Mouse (Mus musculus) embryo, embryonic 9.5 days (tissue): ENCODE results near the gene Car5a.

Experiments used
- DNase-seq: peaks from one replicate; pipeline ENCODE4 v3.0.0-alpha.2; 2017; ENCODE audit errors: extremely low spot score

Gene Car5a

DNA sequence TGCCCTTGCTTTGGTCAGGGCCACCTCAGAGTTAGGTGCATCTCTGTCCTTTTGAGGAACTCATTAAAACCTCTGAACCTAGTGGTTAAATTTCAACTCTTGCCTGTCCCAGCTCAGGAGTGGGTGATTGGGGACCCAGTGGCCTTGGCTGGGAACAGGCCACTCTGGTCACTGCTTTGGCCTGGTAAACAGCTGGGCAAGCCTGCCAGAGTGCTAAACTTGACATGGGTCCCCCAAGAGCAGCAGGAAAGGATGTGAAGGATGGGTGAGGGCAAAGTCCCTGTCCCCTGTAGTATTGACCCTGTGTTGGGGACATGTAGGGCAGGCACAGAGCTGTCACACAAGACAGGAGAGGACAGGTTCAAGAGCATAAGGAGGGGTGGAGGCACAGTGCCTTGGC lies at the start of gene Car5a:
Gene Car5a (minus strand): TSS at position 74 of the 400 bp plus-strand sequence.
- no peak for DNase-seq

DNA sequence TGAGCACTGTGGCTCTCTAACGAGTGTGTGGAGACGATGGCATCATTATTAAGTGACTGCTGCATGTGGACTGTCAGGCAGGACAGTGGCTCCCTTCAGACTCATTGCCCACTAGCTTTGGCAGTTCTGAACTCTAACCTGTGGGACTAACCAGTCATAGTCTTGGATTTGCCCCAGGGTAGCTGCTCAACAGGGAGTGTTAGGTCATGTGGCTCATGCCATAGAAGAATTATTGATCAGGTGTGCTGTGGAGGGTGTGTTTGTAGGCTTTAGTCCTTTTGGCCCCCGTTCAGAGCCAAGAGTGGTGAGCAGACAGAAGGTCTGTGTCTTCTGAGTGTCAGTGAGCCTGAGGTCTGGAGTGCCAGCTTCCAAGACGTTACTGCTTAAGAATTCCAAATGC lies 48.2 kb upstream of the Car5a start:
- no peak for DNase-seq

DNA sequence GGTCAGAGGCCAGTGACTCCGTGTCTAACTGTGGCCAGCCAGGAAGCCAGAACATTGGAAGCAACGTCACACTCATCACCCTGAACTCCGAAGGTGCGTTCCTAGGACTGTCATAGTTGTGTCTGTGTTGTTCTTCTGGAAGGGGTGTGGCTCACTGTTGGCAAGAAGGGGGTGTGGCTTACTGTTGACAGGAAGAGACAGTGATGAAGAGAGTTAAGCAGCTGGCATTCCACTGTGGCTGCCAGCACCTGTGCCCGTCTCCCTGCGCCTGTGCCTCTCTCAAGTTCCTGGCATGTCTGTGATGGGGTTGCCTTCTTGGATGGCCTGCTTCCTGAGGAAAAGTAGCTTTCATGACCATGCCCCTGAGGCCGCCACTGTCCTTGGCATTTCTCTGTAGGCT lies 46.9 kb upstream of the Car5a start:
- DNase-seq: no peak

DNA sequence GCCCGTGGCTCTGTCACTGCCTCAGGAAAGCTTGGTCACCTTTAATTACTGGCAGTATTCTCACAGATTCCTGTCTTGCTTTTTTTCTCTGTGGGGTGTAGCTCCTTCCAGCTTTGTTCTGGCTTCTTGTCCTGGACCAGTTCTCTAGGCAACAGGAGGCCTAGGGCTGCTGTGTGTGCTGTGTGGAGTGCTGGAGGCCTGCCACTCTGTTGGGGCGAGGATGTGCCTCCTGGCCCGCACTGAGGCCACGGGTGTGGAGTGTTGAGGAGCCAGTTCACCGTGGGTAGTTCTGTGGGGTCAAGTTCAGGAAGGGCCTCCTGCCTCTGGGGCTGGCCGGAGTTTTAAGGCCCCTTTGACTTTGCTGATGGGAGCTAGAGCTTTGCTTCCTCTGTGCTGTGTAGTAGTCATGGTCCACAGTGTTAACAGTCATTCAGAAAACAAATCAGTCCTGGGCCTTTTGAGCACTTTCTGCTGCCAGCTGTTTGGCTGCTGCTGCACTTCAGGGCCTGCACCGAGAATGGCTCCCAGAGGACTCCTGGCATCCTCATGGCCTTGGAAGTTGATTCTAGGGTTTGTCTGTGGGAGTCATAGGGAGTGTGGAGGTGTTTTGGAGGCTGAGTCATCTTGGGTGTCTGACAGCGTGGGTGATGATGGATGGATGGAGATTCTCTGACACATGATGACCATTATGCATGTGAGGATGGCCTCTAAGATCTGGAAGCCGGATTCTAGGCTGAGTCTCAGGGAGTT lies 46.0 kb upstream of the Car5a start:
- DNase-seq: no peak

DNA sequence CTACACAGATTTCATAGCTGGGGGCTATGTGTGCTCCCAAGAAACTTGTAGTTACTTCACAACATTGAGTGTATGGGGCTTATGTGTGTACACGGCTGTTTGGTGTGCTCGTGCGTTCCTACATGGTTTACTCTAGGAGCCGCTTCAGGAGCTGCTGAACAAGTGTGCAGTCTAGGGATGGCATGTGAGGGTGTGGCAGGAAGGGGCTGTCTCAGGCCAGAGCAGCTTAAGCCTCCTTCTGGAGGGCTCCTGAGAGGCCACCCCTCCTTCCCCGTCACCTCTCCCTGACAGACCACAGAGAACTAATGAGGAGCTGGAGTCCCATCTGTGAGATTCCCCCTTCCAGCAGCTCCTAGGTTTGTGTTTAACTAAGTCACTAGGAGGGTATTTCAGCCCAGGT lies 43.2 kb upstream of the Car5a start:
- DNase-seq: no peak

DNA sequence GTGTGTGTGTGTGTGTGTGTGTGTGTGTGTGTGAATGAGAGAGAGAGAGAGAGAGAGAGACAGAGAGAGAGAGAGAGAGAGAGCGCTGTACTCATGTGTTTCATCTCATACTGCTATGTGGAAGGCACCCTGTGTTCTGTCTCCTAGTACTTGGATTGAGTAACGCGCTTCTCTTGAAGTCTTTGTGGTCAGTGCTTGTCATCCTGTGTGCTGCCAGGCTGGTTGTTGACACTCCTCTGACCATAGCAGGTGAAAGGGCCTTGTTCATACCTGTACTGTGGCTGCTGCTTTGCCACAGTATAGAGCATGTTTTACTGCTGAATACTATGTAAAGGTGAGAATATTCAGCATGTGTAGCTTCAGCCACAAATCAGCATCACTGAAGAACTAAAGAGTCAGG lies 41.0 kb upstream of the Car5a start:
- DNase-seq: no peak

DNA sequence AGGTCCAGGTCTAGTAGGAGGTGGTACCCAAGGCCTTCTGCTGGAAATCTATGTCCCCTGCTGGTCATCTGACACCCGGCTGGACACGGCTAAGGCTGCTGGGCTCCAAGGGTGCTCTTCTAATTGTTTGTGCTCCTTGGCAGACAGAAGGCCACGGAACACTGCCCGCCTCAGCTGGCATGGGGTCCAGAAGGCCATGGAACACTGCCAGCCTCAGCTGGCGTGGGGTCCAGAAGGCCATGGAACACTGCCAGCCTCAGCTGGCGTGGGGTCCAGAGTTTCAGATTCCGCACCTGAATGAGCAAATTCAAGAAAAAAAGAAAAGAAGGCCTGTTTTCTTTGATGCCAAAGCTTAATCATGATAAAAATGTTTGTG lies 36.8 kb upstream of the Car5a start:
- DNase-seq: no peak

DNA sequence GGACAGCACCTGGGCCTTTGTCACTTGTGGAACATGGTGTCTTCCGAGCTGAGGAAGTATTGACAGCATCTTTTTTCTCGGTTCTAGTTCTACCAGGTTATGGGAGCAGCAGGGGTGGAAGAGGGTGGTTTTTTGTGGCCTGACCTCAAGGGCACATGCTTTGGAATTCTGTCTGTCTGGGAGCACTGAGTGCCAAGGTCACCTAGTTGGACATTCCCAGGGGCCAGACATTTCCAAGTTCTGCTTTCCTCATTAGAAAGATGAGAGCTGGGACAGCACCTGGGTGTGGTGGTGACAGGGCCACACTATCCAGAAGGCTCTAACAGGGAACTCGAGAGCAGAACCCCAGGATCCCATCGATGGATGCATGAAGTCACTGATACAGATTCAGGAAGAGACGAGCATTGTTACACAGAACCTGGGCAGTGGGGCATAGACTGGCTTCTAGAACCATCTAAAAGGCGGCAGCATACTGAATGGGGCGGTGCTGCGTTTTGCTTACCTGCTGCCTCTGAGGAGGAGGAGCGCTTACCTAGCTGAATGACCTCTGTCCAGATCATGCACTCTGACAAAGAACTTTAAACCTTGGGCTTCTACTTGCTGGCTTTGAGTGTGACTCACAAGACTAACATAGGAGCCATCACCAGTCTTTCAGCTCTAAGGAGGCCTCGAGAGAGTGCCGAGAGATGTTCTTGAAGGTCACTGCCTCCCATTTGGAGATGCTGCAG lies 36.3 kb upstream of the Car5a start:
- DNase-seq: no peak

DNA sequence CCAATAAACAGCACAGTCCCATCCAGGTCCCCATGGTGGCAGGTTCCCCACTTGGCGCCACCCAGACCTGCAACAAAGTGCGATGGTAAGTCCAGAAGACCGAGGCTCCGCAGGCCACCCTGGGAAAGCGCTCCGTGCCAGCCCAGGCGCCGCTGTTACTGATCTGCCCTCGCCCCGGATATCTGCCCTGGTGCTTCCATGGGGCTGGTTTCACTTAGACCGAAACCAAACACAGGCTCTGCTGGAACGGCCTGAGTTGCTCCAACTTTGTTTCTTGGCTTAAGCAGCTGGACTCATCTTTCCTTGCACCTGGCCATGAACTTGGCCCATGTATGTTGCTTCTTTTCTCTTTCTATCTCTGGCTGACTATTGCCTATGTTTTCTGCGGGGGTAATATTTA lies 34.0 kb upstream of the Car5a start:
- no peak for DNase-seq

DNA sequence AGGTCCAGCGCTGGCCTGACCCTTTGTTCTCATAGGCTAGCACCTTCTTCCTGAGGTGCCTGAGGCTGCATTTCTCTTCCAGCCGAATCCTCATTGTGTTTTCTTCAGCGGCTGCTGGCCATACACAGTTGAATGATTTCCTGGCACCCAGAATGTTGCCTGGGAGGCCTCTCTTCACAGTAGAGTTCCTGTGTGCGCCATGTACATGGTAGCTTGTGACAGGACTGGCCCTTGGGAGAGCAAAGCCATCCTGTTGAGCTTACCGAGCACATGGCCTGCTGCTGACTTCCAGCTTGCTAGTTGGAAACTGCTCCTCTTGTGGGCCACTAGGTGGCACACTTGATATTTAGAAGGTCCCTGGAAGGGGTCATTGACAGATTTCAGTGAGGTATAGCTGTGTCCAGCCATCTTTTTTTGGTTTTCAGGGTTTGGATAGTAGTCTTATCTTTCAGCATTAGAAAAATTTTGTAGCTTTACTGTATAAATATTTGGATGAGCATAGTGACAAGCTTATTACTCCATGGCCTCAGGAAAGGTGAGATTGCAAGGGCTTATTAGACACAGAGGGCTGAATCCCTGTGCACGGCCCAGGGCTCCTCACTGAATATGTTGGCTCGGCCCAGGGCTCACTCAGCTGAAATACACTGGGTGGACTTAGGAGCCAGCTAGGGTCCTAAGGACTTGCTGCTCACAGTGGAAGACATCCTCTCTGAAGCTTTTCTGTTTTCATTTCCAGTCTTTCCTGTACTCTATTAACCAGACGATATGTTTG lies 33.3 kb upstream of the Car5a start:
- peak; percentile 49 for DNase-seq

DNA sequence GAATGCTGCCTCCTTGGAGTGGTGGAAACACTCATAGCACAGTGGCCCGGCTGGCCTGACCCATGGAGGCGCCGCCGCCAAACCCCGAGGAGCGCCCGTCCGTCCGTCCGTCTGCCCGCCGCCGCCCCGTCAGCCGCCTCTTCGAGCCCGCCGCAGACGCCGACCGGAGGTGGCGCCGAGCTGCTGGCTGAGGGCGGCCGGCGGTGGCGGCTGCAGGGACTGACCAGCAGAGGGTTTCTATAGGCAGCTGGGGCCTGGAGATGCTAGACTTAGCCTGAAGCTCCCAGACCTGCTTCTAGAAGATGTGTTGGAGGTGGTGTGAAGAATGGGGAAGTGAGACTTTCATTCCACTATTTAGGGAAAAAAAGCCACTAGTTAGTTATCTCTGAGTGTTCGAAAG lies 29.2 kb upstream of the Car5a start:
- no peak for DNase-seq

DNA sequence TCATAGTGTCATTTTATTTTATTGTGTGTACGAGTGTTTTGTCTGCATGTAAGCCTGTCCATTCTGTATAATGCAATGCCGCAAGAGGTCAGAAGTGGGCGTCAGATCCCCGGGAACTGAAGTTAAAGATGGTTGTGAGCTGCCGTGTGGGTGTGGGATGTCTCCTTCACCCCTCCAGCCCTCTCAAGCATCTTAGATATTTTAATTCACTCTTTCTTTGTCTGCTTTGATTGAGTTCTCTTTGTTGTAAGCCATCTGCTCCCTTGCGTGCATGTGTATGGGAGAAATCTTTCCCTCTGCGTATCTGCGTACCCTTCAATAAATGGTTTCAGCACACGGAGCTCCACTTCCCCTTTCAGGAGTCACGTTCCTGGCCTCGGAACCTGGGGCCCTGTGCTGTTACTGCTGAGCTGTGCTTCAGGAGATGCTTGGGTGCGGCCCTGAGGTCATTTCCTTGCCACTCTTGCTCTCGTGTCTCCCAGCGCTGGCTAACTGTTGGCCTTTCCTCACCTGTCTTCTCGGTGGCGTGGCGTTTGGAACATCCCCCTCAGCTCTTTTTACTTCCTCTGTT lies 26.9 kb upstream of the Car5a start:
- no peak for DNase-seq

DNA sequence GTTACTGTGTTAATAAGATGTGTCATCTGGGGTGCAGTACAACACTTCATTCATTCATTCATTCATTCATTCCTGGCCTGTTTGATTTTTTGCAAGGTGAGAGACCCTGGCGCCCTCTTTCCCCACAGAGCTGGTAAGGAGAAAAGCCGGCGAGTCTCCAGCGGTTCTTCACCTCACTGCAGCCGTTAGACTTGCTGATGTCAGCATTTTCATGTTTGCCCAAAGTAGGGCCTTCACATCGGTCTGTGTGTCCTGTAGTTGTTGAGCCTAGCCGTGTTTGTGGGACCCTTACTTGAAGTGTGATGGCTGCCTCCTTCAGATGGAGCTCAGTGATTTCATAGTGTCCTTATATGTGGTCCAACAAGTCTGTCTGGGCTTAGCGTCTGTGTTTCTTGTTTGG lies 25.5 kb upstream of the Car5a start:
- no peak for DNase-seq

DNA sequence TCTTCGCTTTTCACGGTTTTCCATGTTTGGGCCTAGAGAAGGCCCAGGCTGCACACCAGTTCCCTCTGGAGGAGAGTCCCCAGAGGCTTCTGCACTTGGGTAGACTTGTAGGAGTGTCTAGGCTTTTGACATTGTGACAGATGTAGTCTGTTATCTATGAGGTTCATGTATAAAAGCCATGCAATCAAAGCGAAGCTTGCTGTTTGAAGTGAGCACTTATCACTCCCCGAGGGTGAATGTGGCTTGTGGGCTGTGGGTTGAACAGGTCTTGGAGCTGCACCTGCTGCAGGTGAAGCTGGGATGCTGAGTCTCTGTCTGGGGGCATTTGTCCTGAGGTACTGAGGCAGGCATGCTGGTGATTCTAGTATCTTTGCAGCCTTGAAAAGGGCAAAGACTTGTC lies 23.8 kb upstream of the Car5a start:
- DNase-seq: no peak

DNA sequence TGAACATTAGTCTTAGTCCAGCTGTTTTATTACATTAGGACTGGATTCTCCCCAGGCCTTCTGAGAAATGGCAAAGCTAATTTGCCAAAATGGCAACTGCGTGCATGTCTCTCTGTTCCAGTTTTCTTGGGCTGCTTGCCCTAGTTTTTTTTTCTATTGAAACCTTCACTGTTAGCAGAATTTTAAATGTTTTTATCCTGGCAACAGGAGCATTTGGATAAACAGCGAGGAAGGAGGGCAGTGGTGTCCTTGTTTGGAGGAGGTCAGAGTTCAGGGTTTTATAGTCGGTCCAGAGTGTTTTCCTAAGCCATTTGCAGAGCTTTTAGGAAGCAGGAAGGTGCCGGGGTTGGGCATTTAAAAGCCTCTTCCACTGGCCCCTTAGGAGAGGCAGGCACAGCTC lies 23.3 kb upstream of the Car5a start:
- DNase-seq: no peak

DNA sequence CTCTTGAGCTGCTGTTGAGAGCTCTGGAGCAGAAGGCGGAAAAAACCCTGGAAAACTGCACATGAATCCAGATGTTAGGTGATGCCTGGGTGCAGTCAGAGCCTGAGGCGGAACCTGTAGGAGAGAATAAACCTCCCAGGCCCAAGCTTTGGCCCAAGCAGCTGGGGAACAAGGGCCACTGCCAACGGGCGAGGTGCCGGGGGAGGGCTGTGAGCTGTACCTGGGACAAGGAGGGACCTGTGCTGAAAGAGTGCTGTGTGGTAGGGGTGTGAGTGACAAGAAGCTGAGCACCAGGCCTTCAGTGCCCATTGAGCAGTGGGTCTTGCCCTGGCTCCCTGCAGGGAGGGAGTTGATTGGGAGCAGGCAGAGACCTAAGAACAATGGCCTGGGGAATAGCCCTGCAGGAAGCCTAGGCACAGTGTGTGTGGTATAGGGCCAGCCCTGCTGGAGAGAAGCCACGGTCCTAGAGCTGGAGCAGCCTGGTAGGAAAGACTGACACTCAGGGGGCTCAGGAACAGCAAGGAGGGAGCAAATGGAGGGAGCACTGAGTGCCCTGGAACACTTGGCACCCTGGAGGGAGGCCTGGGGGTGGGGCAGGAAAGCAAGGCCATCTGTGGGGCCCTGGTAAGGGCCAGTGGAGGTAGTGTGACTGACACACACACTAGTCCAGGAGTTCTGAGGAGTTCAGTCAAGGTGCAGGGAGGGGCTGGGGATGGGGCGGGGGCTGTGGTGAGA lies 22.2 kb upstream of the Car5a start:
- DNase-seq: no peak

DNA sequence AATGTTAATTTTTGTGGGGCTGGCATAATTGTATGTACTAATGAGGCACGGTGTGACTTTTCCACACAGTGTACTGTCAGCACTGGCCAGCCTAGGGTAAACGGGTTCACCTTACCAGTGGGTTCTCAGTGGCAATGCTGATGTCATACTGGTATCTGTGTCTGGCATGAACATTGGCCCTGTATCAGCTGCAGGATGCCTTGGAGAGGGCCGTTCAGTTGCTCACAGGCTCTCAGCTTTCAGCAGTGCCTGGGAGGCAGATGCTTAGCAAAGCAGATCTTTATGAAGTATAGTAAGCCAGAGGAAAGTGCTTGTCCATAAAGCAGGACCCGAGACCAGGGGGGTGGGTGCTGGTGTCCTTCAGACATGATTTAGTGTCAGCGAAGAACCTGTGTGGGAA lies 21.4 kb upstream of the Car5a start:
- no peak for DNase-seq

DNA sequence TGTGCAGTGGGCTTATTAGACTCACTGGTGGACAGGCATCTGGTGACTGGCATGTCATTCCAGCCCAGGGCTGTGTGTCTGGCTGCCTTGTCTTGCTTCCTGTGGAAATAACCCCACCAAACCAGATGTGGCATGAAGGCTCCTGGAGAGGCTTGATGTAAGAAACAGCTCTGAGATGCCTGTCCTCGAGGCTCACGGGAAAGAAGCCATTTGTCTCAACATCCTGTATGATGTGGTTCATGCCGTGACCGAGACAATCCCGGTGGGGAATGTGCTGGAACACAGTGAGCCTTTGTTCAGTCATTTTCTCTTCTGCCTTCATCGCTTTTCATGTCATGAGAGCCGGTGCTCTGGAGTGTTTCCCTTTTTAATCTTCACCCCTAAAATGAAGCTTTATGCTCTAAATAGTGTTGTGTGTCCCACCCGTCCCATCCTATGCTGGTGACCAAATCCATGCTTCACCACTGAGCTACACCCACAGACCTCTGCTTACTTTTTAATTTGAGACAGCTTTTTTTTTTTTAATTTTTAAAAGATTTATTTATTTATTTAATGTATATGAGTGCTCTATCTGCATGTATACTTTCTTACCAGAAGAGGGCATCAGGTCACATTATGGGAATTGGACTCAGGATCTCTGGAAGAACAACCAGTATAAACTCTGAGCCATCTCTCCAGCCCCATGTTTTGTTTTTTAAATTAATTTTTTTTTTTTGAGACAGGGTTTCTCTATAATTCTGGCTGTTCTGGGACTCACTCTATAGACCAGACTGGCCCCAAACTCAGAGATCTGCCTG lies 20.2 kb upstream of the Car5a start:
- no peak for DNase-seq

DNA sequence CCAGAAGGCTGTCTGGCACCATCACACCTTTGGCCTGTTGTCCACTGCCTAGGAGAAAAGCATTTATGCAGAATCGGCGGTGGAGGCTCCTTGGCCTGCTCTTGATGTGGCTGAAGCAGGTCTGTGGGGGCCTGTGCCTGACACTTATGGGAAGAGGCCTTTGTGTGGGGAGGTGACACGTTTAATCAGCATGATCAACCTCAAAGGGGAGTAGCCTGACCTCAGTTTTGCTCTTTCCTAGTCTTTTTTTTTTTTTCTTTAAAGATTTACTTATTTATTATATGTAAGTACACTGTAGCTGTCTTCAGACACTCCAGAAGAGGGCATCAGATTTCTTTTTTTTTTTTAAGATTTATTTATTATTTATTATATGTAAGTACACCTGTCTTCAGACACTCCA lies 18.2 kb upstream of the Car5a start:
- DNase-seq: no peak

DNA sequence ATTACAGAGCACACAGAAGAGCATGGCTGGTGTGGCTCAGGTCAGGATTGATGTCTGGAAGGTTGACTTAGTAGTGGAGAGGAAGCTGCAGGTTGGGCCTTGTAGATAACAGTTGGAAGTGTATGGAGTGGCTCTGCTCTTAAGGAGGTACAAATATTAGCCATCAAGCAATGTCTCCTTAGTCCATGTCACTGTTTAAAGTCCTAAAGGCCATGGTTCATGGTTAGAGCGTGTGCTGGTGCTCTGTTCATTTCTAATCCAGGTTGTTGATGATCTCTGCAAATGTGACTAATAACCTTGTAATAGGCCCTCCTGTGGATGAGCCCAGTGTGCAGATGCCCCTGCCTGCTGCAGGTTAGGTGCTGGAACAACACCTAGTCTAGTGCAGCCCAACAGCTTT lies 13.7 kb upstream of the Car5a start:
- no peak for DNase-seq
